Comparison of ENCODE assay signal across 8 mouse cellular contexts in the genomic region with DNA sequence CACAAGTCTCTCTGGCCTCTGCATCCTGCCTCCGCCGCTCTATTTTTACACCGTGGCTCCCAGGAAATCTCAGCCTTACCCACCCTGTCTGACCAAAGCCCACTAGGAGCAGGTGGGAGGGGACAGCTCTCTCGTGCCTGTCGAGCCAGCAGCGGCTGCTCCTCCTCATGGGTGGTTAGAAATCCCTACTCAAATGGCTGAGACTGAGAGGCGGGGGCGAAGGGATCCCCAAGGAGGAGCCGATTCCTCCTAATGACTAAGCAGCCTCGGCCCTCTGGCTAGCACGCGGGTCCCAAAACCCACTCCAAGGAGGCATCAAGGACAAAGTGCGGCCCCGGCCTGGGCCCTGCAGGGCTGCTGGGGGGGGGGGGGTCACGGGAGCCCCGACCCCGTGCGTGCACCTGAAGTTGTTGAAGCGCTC. TPM values are rescaled to one million over a fixed set of nuclear protein-coding genes. Genes with fewer than 3 reads are reported as not detected.
DNase-seq lines count a peak whose midpoint lies in the region; ATAC-seq and TF ChIP-seq lines count a peak whose summit lies in the region.

No protein-coding gene starts in this region.

- no peak for TF ChIP-seq CTCF in Patski (IDR thresholded peaks at IDR 0.05)
- no peak for TF ChIP-seq CTCF in layer of hippocampus, adult 2 months (conservative IDR thresholded peaks at IDR 0.05)
- no peak for TF ChIP-seq CTCF in lung, adult 2 months (IDR thresholded peaks at IDR 0.05; ENCODE audit: insufficient read depth, low read length)

- no peaks in the 10 kb centered on the region for H3K27me3 ChIP-seq in Patski

- H3K4me1 ChIP-seq in lung, adult 2 months (ENCODE audit: control insufficient read depth, insufficient read depth, low read length): peaks cover 7% of the 10 kb centered on the region

- CTCF ChIA-PET in Patski (lab: Charles Lee): interaction anchor here (1.8 kb wide), 1 partner anchor 14 kb away, joined by 3 read pairs; no protein-coding TSS in a partner anchor

- DNase-seq in Patski (ENCODE audit: low read depth, low spot score): no peak
- peak; percentile 44 for DNase-seq in c-Kit-positive CD71-positive TER-119-positive erythroid progenitor cells, embryonic 14.5 days (ENCODE audit: low spot score)
- peak; percentile 41 for DNase-seq in forelimb bud, embryonic 11.5 days (ENCODE audit: low read depth, low spot score)
- DNase-seq in heart, postnatal 25 days (ENCODE audit: low spot score): peak; percentile 40
- peak; percentile 53 to 64 for DNase-seq in layer of hippocampus, adult 2 months (ENCODE audit: low spot score in 2 of 2)
- DNase-seq in lung, adult 2 months: peak; percentile 53
- peak; percentile 55 for DNase-seq in ovary, postnatal 36 days (ENCODE audit: low spot score)

- peak overlapping the region; percentile 83 for H3K4me3 ChIP-seq in layer of hippocampus, adult 2 months
- peak overlapping the region; percentile 79 for H3K4me3 ChIP-seq in lung, adult 2 months (replicated peaks; ENCODE audit: extremely low read depth, low read depth, low read length)

- POLR2A ChIA-PET in Patski (lab: Charles Lee): interaction anchor here (0.8 to 1.3 kb wide), 4 partner anchors 10 to 38 kb away, joined by 3 to 4 read pairs (median 3); no protein-coding TSS in a partner anchor

- 0% methylated on average over 19 of the region's 19 CpGs for WGBS in lung, adult 2 months

- in situ Hi-C loops in Patski (cut with MboI; ENCODE audit: low pct_unique_long_range_greater_than_20kb): no loop called here

- intact Hi-C loops in heart, postnatal 25 days (cut with DNase I): loop anchor here (2.0 to 5.0 kb wide), 2 partner anchors 33 to 83 kb away; a partner anchor contains a TSS

- peak; percentile 42 for ATAC-seq in Patski
- no peak for ATAC-seq in erythroid progenitor cell, adult 5-6 weeks (replicated peaks; ENCODE audit: low FRiP score, poor library complexity, severe bottlenecking)

- no peak for TF ChIP-seq POLR2A in lung, adult 2 months (IDR thresholded peaks at IDR 0.05; ENCODE audit: borderline replicate concordance, extremely low read depth, low read depth, low read length)

- peak overlapping the region; percentile 94 for H3K27ac ChIP-seq in layer of hippocampus, adult 2 months

RNA-seq across cellular contexts. Expression of a gene that starts 0.4 kb away (rescaled TPM):
- polyA plus RNA-seq in Patski (2021): 845 TPM
- 100 to 1,000 TPM; 547 to 566 TPM for total RNA-seq in heart, postnatal 25 days (2021)
- 100 to 1,000 TPM; 773 TPM for total RNA-seq in layer of hippocampus, adult 2 months (2021)
- 164 and 199 TPM in 2 replicates for polyA plus RNA-seq in lung, adult 2 months (2012; rRNA removed)
- total RNA-seq in erythroid progenitor cell, adult 5-6 weeks (2015; ENCODE audit: low replicate concordance): 91.5 and 119 TPM in 2 replicates
- 60.7 and 90.5 TPM in 2 replicates for total RNA-seq in erythroid progenitor cell, adult 5-6 weeks (2017; ENCODE audit: low replicate concordance)

RNA-seq across cellular contexts. Expression of a gene that starts 21.1 kb away (rescaled TPM):
- 0.24 TPM for polyA plus RNA-seq in Patski (2021)
- not detected for total RNA-seq in heart, postnatal 25 days (2021)
- total RNA-seq in layer of hippocampus, adult 2 months (2021): not detected
- not detected in 2 replicates for polyA plus RNA-seq in lung, adult 2 months (2012; rRNA removed)
- total RNA-seq in erythroid progenitor cell, adult 5-6 weeks (2015; ENCODE audit: low replicate concordance): not detected in 2 replicates
- 3.3 TPM in 1 of 2 replicates, not detected in the other for total RNA-seq in erythroid progenitor cell, adult 5-6 weeks (2017; ENCODE audit: low replicate concordance)

RNA-seq across cellular contexts. Expression of a gene that starts 33.2 kb away (rescaled TPM):
- 26.6 TPM for polyA plus RNA-seq in Patski (2021)
- 10 to 100 TPM; 17.0 to 19.7 TPM for total RNA-seq in heart, postnatal 25 days (2021)
- 10 to 100 TPM; 24.5 to 26.8 TPM for total RNA-seq in layer of hippocampus, adult 2 months (2021)
- polyA plus RNA-seq in lung, adult 2 months (2012; rRNA removed): 19.1 and 23.7 TPM in 2 replicates
- 8.3 and 26.0 TPM in 2 replicates for total RNA-seq in erythroid progenitor cell, adult 5-6 weeks (2015; ENCODE audit: low replicate concordance)
- 2.0 and 15.0 TPM in 2 replicates for total RNA-seq in erythroid progenitor cell, adult 5-6 weeks (2017; ENCODE audit: low replicate concordance)

Comparison
In these comparisons a context has a peak if more than half of its experiments do, and no peak if none do; other contexts are left out.
1. RNA of a gene that starts 0.4 kb away (total RNA-seq): 773 TPM in layer of hippocampus, adult 2 months and 547 to 566 TPM in heart, postnatal 25 days; 60.7 to 119 TPM in erythroid progenitor cell, adult 5-6 weeks; every median in the first group is over 4 times any median in the second.